Mouse (Mus musculus) limb, embryonic 15.5 days (tissue): ENCODE measurements around the gene Opn1sw. TPM values are rescaled to one million over a fixed set of nuclear protein-coding genes. Genes with fewer than 3 reads are reported as not detected.
"Not testable (repeated sequence)": the region's sequence is repeated elsewhere in the genome, so short reads cannot be mapped to it uniquely, and the experiment has no call there.

Experiments used
- ATAC-seq: fragments of 200-750 bp; cut with Nextera tagmentation; 2 replicates; pipeline ENCODE4 v1.8.0; 2017; ENCODE audit warnings: low read depth, moderate TSS enrichment; ENCODE audit not compliant: insufficient number of reproducible peaks, low FRiP score, low TSS enrichment
- H3K27ac ChIP-seq: fragments of 300-500 bp; sonication (generic); 2 replicates; pipeline ENCODE4 v1.5.1; 2015; ENCODE audit warnings: moderate library complexity, mild to moderate bottlenecking, inconsistent platforms
- H3K27me3 ChIP-seq: fragments of 300-500 bp; sonication (generic); 2 replicates; pipeline ENCODE4 v1.6.1; 2015; ENCODE audit warnings: inconsistent platforms
- H3K36me3 ChIP-seq: fragments of 300-500 bp; sonication (generic); 2 replicates; pipeline ENCODE4 v1.6.1; 2015; ENCODE audit warnings: inconsistent platforms
- H3K4me1 ChIP-seq: fragments of 300-500 bp; sonication (generic); 2 replicates; pipeline ENCODE4 v1.6.1; 2015; ENCODE audit warnings: inconsistent platforms
- H3K4me2 ChIP-seq: fragments of 300-500 bp; sonication (generic); 2 replicates; pipeline ENCODE4 v1.6.1; 2015; ENCODE audit warnings: mild to moderate bottlenecking, inconsistent platforms
- H3K4me3 ChIP-seq: fragments of 300-500 bp; sonication (generic); 2 replicates; pipeline ENCODE4 v1.5.1; 2015; ENCODE audit warnings: mild to moderate bottlenecking, inconsistent platforms
- H3K9ac ChIP-seq: fragments of 300-500 bp; sonication (generic); 2 replicates; pipeline ENCODE4 v1.6.1; 2015; ENCODE audit warnings: inconsistent platforms
- H3K9me3 ChIP-seq: fragments of 300-500 bp; sonication (generic); 2 replicates; pipeline ENCODE4 v1.6.1; 2016; ENCODE audit warnings: inconsistent platforms
- WGBS: fragments of 180-500 bp; shearing (Covaris S2); methylation state at CpG from one replicate; pipeline ENCODE4 v1.1.7; 2015; 5-methylcytosine and 5-hydroxymethylcytosine counted together
- polyA plus RNA-seq: library from polyadenylated mRNA; unstranded; fragments of >200 nt; fragmentation: Nextera tagmentation; extraction: Ambion mirVana; gene quantifications from 2 replicates; pipeline ENCODE4 v1.2.1, GENCODE M21; 2015

Gene Opn1sw
- polyA plus RNA-seq, 1 experiment from 2014 or later, result 1.1 TPM

DNA sequence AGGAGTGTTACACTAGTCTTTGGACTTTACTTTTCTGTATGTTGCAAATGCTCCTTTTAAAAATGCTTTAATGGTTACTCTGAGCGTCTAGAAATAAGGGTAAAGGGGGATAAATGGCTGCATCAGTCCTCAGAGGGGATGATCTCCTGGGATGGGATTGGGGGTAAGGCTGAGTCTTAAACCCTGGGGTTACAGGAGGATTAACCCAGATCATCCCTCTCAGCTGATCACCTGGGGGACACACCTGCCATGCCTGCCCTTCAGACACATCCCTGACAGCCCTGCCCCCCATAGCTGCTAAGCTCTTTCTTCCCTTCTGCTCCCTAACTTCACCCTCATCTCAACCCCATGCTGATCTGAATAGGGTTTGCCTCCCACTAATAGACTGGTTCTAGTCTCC, 6.0 kb upstream of the Opn1sw start:
- H3K4me3 ChIP-seq, result no peak overlapping the region
- H3K36me3 ChIP-seq, result no peaks in the 10 kb centered on the region; the same call in 1 of the 2 replicates
- H3K4me1 ChIP-seq, result peaks cover 19% of the 10 kb centered on the region
- H3K27me3 ChIP-seq, result peaks cover 6% of the 10 kb centered on the region
- no peak overlapping the region for H3K4me2 ChIP-seq
- no peak for ATAC-seq
- H3K9me3 ChIP-seq, result no peaks in the 10 kb centered on the region
- no peak overlapping the region for H3K9ac ChIP-seq
- 52% methylated on average over 1 of the region's 1 CpGs for WGBS
- H3K27ac ChIP-seq, result no peak overlapping the region

GRCm38 (mm10) chr6:29391802-29392201, 3.5 kb upstream of the Opn1sw start:
- no peaks in the 10 kb centered on the region for H3K36me3 ChIP-seq
- no peak overlapping the region for H3K4me2 ChIP-seq
- no peak for ATAC-seq
- peaks cover 25% of the 10 kb centered on the region for H3K4me1 ChIP-seq
- H3K27me3 ChIP-seq, result peaks cover 6% of the 10 kb centered on the region
- WGBS, result 64% methylated on average over 4 of the region's 4 CpGs
- H3K9me3 ChIP-seq, result no peaks in the 10 kb centered on the region
- H3K4me3 ChIP-seq, result no peak overlapping the region
- no peak overlapping the region for H3K27ac ChIP-seq
- no peak overlapping the region for H3K9ac ChIP-seq

- H3K36me3 ChIP-seq, H3K4me2 ChIP-seq, ATAC-seq, H3K9me3 ChIP-seq, H3K27ac ChIP-seq, H3K27me3 ChIP-seq, H3K9ac ChIP-seq, H3K4me3 ChIP-seq: not testable (repeated sequence)
- H3K4me1 ChIP-seq, result peaks cover 31% of the 10 kb centered on the region
- WGBS, result 79% methylated on average over 8 of the region's 8 CpGs
Observed at GRCm38 (mm10) chr6:29391241-29391640, 3.0 kb upstream of the Opn1sw start.

GRCm38 (mm10) chr6:29390500-29390899, 2.2 kb upstream of the Opn1sw start:
- H3K9ac ChIP-seq, H3K9me3 ChIP-seq, H3K27ac ChIP-seq, H3K4me3 ChIP-seq, H3K4me2 ChIP-seq, H3K27me3 ChIP-seq, ATAC-seq, H3K36me3 ChIP-seq: not testable (repeated sequence)
- H3K4me1 ChIP-seq, result peaks cover 25% of the 10 kb centered on the region
- WGBS, result 86% methylated on average over 1 of the region's 1 CpGs

DNA sequence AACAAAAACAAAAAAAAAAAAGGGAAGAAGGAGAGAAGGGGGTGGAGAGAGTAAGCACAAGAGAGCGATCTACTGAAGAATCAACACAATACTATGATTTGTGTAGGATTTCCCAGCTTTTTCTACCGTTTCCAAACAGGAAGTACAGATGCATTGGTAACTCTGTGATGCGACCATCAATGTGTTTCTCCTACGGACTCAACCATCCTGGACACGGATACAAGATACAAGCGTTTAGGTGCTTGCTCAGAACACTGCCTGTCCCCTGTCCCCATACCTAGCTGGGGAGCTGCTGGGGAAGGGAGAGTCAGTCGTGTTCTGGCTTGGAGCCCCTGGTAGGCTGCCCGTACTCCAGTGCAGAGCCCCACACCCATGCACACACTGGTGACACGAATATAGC, 1.2 kb upstream of the Opn1sw start:
- Histone ChIP-seq H3K27me3 (peaks cover 2% of the 10 kb centered on the region; the same call in 1 of the 2 replicates), H3K9ac (no peak overlapping the region), H3K36me3 (no peaks in the 10 kb centered on the region), H3K27ac (no peak overlapping the region), H3K9me3 (no peaks in the 10 kb centered on the region), H3K4me1 (peaks cover 23% of the 10 kb centered on the region), H3K4me2 (no peak overlapping the region), H3K4me3 (no peak overlapping the region)
- ATAC-seq, result no peak
- 51% methylated on average over 9 of the region's 9 CpGs for WGBS

GRCm38 (mm10) chr6:29388606-29389080, 375 bp upstream of the Opn1sw start:
- Histone ChIP-seq H3K4me2 (peak overlapping the region; percentile 50), H3K9me3 (no peaks in the 10 kb centered on the region), H3K4me1 (peaks cover 23% of the 10 kb centered on the region), H3K4me3 (peak overlapping the region; percentile 42), H3K27ac (peak overlapping the region; percentile 81), H3K36me3 (no peaks in the 10 kb centered on the region), H3K27me3 (no peaks in the 10 kb centered on the region), H3K9ac (no peak overlapping the region)
- 5% methylated on average over 11 of the region's 11 CpGs for WGBS
- ATAC-seq, result peak; percentile 94

DNA sequence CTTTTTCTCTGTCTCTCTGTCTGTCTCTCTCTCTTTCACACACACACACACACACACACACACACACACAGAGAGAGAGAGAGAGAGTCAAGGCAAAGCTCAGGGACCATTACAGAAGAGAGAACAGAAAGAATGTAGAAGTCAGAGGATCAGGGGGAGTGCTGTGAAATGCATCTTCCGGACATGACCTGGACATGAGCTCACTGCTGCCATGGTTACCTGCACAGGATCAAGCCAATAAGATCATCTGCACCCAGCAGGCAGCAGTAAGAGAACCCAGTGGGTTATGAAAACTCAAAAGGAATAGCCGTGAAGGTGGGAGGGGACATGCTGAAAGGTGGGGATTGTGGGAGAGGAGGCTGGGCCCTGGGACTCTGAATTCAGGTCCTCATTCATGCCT, 5.8 kb downstream of the Opn1sw start:
- WGBS, result 72% methylated on average over 2 of the region's 2 CpGs
- H3K36me3 ChIP-seq, result peaks cover 22% of the 10 kb centered on the region
- H3K4me1 ChIP-seq, result peaks cover 7% of the 10 kb centered on the region
- no peaks in the 10 kb centered on the region for H3K9me3 ChIP-seq
- no peak for ATAC-seq
- no peak overlapping the region for H3K4me3 ChIP-seq
- H3K4me2 ChIP-seq, result no peak overlapping the region
- no peak overlapping the region for H3K27ac ChIP-seq
- no peaks in the 10 kb centered on the region for H3K27me3 ChIP-seq
- no peak overlapping the region for H3K9ac ChIP-seq

GRCm38 (mm10) chr6:29379954-29380353, 8.3 kb downstream of the Opn1sw start:
- no peak for ATAC-seq
- no peaks in the 10 kb centered on the region for H3K9me3 ChIP-seq
- 92% methylated on average over 6 of the region's 6 CpGs for WGBS
- no peak overlapping the region for H3K4me3 ChIP-seq
- H3K9ac ChIP-seq, result no peak overlapping the region
- H3K27me3 ChIP-seq, result no peaks in the 10 kb centered on the region
- peaks cover 45% of the 10 kb centered on the region for H3K36me3 ChIP-seq
- no peaks in the 10 kb centered on the region for H3K4me1 ChIP-seq
- H3K27ac ChIP-seq, result no peak overlapping the region
- H3K4me2 ChIP-seq, result no peak overlapping the region

DNA sequence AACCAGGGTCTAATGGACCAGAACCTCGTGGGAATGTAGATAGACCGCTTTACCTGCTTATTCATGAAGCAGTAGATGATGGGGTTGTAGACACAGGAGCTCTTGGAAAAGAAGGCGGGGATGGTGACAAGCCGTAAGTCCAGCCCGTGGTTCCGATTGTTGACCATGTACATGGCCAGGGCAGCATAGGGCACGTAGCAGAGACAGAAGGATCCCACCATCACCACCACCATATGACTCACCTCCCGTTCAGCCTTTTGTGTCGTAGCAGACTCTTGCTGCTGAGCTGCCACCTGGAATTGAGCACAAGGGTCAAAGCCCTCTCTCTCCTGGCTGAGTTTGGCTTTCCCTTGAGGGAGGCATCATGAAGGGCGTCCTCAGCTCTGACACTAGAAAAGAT, 9.6 kb downstream of the Opn1sw start:
- Histone ChIP-seq H3K9ac (no peak overlapping the region), H3K4me2 (no peak overlapping the region), H3K9me3 (no peaks in the 10 kb centered on the region), H3K36me3 (peaks cover 58% of the 10 kb centered on the region), H3K4me3 (no peak overlapping the region), H3K27ac (no peak overlapping the region), H3K4me1 (no peaks in the 10 kb centered on the region), H3K27me3 (no peaks in the 10 kb centered on the region)
- ATAC-seq, result no peak
- WGBS, result 91% methylated on average over 10 of the region's 10 CpGs

GRCm38 (mm10) chr6:29377386-29377785, 10.9 kb downstream of the Opn1sw start:
- no peak overlapping the region for H3K9ac ChIP-seq
- H3K4me3 ChIP-seq, result no peak overlapping the region
- H3K27me3 ChIP-seq, result no peaks in the 10 kb centered on the region
- 90% methylated on average over 4 of the region's 4 CpGs for WGBS
- H3K36me3 ChIP-seq, result peaks cover 70% of the 10 kb centered on the region
- H3K9me3 ChIP-seq, result no peaks in the 10 kb centered on the region
- H3K4me1 ChIP-seq, result no peaks in the 10 kb centered on the region
- no peak overlapping the region for H3K27ac ChIP-seq
- H3K4me2 ChIP-seq, result no peak overlapping the region
- no peak for ATAC-seq

GRCm38 (mm10) chr6:29365277-29365676, 23.0 kb downstream of the Opn1sw start:
- no peak overlapping the region for H3K9ac ChIP-seq
- H3K4me1 ChIP-seq, result peaks cover 16% of the 10 kb centered on the region
- no peak for ATAC-seq
- H3K27ac ChIP-seq, result no peak overlapping the region
- H3K4me3 ChIP-seq, result no peak overlapping the region
- H3K9me3 ChIP-seq, result no peaks in the 10 kb centered on the region
- H3K4me2 ChIP-seq, result no peak overlapping the region
- peaks cover 60% of the 10 kb centered on the region for H3K36me3 ChIP-seq
- no peaks in the 10 kb centered on the region for H3K27me3 ChIP-seq
- WGBS, result 77% methylated on average over 1 of the region's 1 CpGs

GRCm38 (mm10) chr6:29363129-29363515, 25.1 kb downstream of the Opn1sw start:
- H3K4me3 ChIP-seq, result no peak overlapping the region
- 57% methylated on average over 3 of the region's 3 CpGs for WGBS

More at GRCm38 (mm10) chr6:29363129-29363515, 25.1 kb downstream of the Opn1sw start:
- no peak overlapping the region for H3K4me2 ChIP-seq
- H3K9me3 ChIP-seq, result no peaks in the 10 kb centered on the region
- ATAC-seq, result no peak
- no peak overlapping the region for H3K9ac ChIP-seq
- H3K27ac ChIP-seq, result peak overlapping the region; percentile 43; the same call in 1 of the 2 replicates
- peaks cover 20% of the 10 kb centered on the region for H3K4me1 ChIP-seq
- H3K36me3 ChIP-seq, result peaks cover 62% of the 10 kb centered on the region
- H3K27me3 ChIP-seq, result no peaks in the 10 kb centered on the region
